Mouse (Mus musculus) liver, embryonic 14.5 days (tissue): ENCODE measurements around the gene H2-M5. TPM values are rescaled to one million over a fixed set of nuclear protein-coding genes. Genes with fewer than 3 reads are reported as not detected.

ENCODE experiments used
- ATAC-seq: fragments of 200-750 bp; cut with Nextera tagmentation; 2 replicates; pipeline ENCODE4 v1.8.0; 2017; ENCODE audit warnings: moderate number of reproducible peaks, mild to moderate bottlenecking, moderate library complexity; ENCODE audit not compliant: insufficient read depth
- DNase-seq, 3 experiments: peaks; one replicate each; pipeline ENCODE4 v3.0.0-alpha.2; 2012 to 2013; ENCODE audit warnings: low read depth in 3 of 3, low spot score in 3 of 3
- H3K27ac ChIP-seq: fragments of 300-500 bp; sonication (generic); 2 replicates; pipeline ENCODE4 v1.5.1; 2014; ENCODE audit warnings: moderate library complexity, mild to moderate bottlenecking, control low read depth, inconsistent platforms
- H3K27me3 ChIP-seq: fragments of 300-500 bp; sonication (generic); 2 replicates; pipeline ENCODE4 v1.6.1; 2014; ENCODE audit warnings: mild to moderate bottlenecking, low read length, moderate library complexity; ENCODE audit not compliant: control insufficient read depth, insufficient read depth
- H3K36me3 ChIP-seq: fragments of 300-500 bp; sonication (generic); replicated peaks from 2 replicates; pipeline ENCODE4 v1.6.1; 2014; ENCODE audit warnings: low read depth; ENCODE audit not compliant: control insufficient read depth, insufficient read depth
- H3K4me1 ChIP-seq, 2 experiments: fragments of 200-500 bp in 1 of 2; fragments of 300-500 bp in 1 of 2; sonication (generic) in 1 of 2; replicated peaks; 2 replicates each; pipeline ENCODE4 v1.6.1; 2012 to 2014; ENCODE audit warnings: antibody characterized with exemption in 1 of 2, inconsistent platforms in 1 of 2, low read length in 1 of 2; ENCODE audit not compliant: control insufficient read depth in 2 of 2, insufficient read depth in 2 of 2
- H3K4me2 ChIP-seq: fragments of 300-500 bp; sonication (generic); 2 replicates; pipeline ENCODE4 v1.6.1; 2014; ENCODE audit warnings: low read depth, mild to moderate bottlenecking, control low read depth, moderate library complexity
- H3K4me3 ChIP-seq, 2 experiments: fragments of 200-500 bp in 1 of 2; fragments of 300-500 bp in 1 of 2; sonication (generic) in 1 of 2; 2 replicates each; pipeline ENCODE4 v1.5.1; 2012 to 2014; ENCODE audit warnings: low read depth in 2 of 2, low read length in 2 of 2, mild to moderate bottlenecking in 2 of 2, control low read depth in 1 of 2, inconsistent platforms in 1 of 2, moderate library complexity in 1 of 2; ENCODE audit not compliant: insufficient read depth in 1 of 2
- H3K9ac ChIP-seq: fragments of 300-500 bp; sonication (generic); replicated peaks from 2 replicates; pipeline ENCODE4 v1.6.1; 2014; ENCODE audit warnings: mild to moderate bottlenecking, control low read depth, moderate library complexity
- H3K9me3 ChIP-seq: fragments of 300-500 bp; sonication (generic); 2 replicates; pipeline ENCODE4 v1.6.1; 2016; ENCODE audit warnings: low read length, mixed read lengths; ENCODE audit not compliant: control insufficient read depth
- CTCF ChIP-seq: IDR thresholded peaks from 2 replicates; pipeline ENCODE4 v1.5.1; 2016; ENCODE audit warnings: antibody characterized with exemption, low read depth, control low read depth
- EP300 ChIP-seq: IDR thresholded peaks from 2 replicates; pipeline ENCODE4 v1.6.1; 2016; ENCODE audit warnings: antibody characterized with exemption, low read depth
- WGBS: fragments of 180-500 bp; shearing (Covaris S2); extraction: QIAGEN DNeasy Blood & Tissue Kit; methylation state at CpG from one replicate; pipeline ENCODE4 v1.1.7; 2014; ENCODE audit not compliant: insufficient replicate concordance; 5-methylcytosine and 5-hydroxymethylcytosine counted together
- polyA plus RNA-seq, 2 experiments: library from polyadenylated mRNA; depleted of rRNA in 1 of 2; stranded (reverse) in 1 of 2; unstranded in 1 of 2; fragments of >200 nt; fragmentation: Nextera tagmentation in 1 of 2; extraction: Ambion mirVana in 1 of 2; gene quantifications; 2 replicates each; pipeline versions ENCODE4 v1.2.1 to v1.2.3; 2012 to 2014

H2-M5 gene
- polyA plus RNA-seq, 2 experiments = 0.03 TPM; not detected in 1

GRCm38 (mm10) chr17:36942791-36943471, 46.4 kb downstream of the H2-M5 start, which contains the start of gene Rnf39:
TSS of gene Rnf39 (plus strand) at chr17:36942918.
- Histone ChIP-seq H3K9ac (no peak within 1 kb of the TSS), H3K27ac (no peak within 1 kb of the TSS), H3K27me3 (peaks cover 62% of the 10 kb centered on the region), H3K4me2 (peak within 1 kb of the TSS; percentile 39), H3K36me3 (no peaks in the 10 kb centered on the region), H3K4me3 (peak within 1 kb of the TSS in 1 of 2 experiments; percentile 27; a peak in 2 of 4 replicates), H3K9me3 (no peaks in the 10 kb centered on the region), H3K4me1 (0 out of 4 replicates have a peak, but pooled peaks cover 0 to 4% of the 10 kb centered on the region in 2 experiments)
- WGBS = 2% methylated on average over 59 of the region's 59 CpGs
- no peak for ATAC-seq
- no peak for DNase-seq
- TF ChIP-seq EP300 (no peak), CTCF (no peak)

GRCm38 (mm10) chr17:36942391-36942790, 46.9 kb downstream of the H2-M5 start:
- WGBS = 39% methylated on average over 10 of the region's 10 CpGs
- ATAC-seq (no peak), DNase-seq (no peak)
- Histone ChIP-seq H3K27me3 (peaks cover 57% of the 10 kb centered on the region), H3K9ac (no peak overlapping the region), H3K4me2 (no peak overlapping the region), H3K4me3 (no peak overlapping the region), H3K4me1 (no peaks in the 10 kb centered on the region), H3K27ac (no peak overlapping the region), H3K9me3 (no peaks in the 10 kb centered on the region), H3K36me3 (no peaks in the 10 kb centered on the region)
- no peak for TF ChIP-seq EP300
- TF ChIP-seq CTCF = no peak

- H3K4me2 ChIP-seq = no peak overlapping the region
- DNase-seq = no peak
- no peak overlapping the region for H3K9ac ChIP-seq
- H3K36me3 ChIP-seq = no peaks in the 10 kb centered on the region
- H3K27me3 ChIP-seq = peaks cover 16% of the 10 kb centered on the region
- ATAC-seq = no peak
- no peaks in the 10 kb centered on the region for H3K9me3 ChIP-seq
- TF ChIP-seq CTCF (no peak), EP300 (no peak)
- no peak overlapping the region for H3K27ac ChIP-seq
- 46% methylated on average over 2 of the region's 2 CpGs for WGBS
- H3K4me1 ChIP-seq = no peaks in the 10 kb centered on the region
- no peak overlapping the region for H3K4me3 ChIP-seq
Measured at GRCm38 (mm10) chr17:36938056-36938455, 51.3 kb downstream of the H2-M5 start.

Other genes with a start within 250 kb of the H2-M5 start
- not detected in 2 replicates for gene H2-M10.5, start 216.6 kb downstream of the H2-M5 start, polyA plus RNA-seq (2012; rRNA removed)
- gene H2-M10.5, start 216.6 kb downstream of the H2-M5 start, polyA plus RNA-seq (2014; fragmentation: Nextera tagmentation; extraction: Ambion mirVana) = not detected in 2 replicates
- gene H2-M10.6, start 177.4 kb downstream of the H2-M5 start, polyA plus RNA-seq (2012; rRNA removed) = not detected in 2 replicates
- not detected in 2 replicates for gene H2-M10.6, start 177.4 kb downstream of the H2-M5 start, polyA plus RNA-seq (2014; fragmentation: Nextera tagmentation; extraction: Ambion mirVana)
- 6.6 and 8.6 TPM in 2 replicates for gene Trim26, start 152.4 kb downstream of the H2-M5 start, polyA plus RNA-seq (2012; rRNA removed)
- 6.7 and 7.9 TPM in 2 replicates for gene Trim26, start 152.4 kb downstream of the H2-M5 start, polyA plus RNA-seq (2014; fragmentation: Nextera tagmentation; extraction: Ambion mirVana)
- gene Trim15, start 122.3 kb downstream of the H2-M5 start, polyA plus RNA-seq (2012; rRNA removed) = 0.15 and 0.26 TPM in 2 replicates
- gene Trim15, start 122.3 kb downstream of the H2-M5 start, polyA plus RNA-seq (2014; fragmentation: Nextera tagmentation; extraction: Ambion mirVana) = 0.20 and 0.32 TPM in 2 replicates
- 82.4 and 114 TPM in 2 replicates for gene Trim10, start 120.0 kb downstream of the H2-M5 start, polyA plus RNA-seq (2012; rRNA removed)
- 251 and 278 TPM in 2 replicates for gene Trim10, start 120.0 kb downstream of the H2-M5 start, polyA plus RNA-seq (2014; fragmentation: Nextera tagmentation; extraction: Ambion mirVana)
- gene Trim40, start 99.4 kb downstream of the H2-M5 start, polyA plus RNA-seq (2012; rRNA removed) = not detected in 2 replicates
- gene Trim40, start 99.4 kb downstream of the H2-M5 start, polyA plus RNA-seq (2014; fragmentation: Nextera tagmentation; extraction: Ambion mirVana) = not detected in 2 replicates
- gene Trim31, start 91.4 kb downstream of the H2-M5 start, polyA plus RNA-seq (2012; rRNA removed) = 0.03 TPM in 1 of 2 replicates, not detected in the other
- not detected in 2 replicates for gene Trim31, start 91.4 kb downstream of the H2-M5 start, polyA plus RNA-seq (2014; fragmentation: Nextera tagmentation; extraction: Ambion mirVana)
- 0.02 TPM in 2 replicates for gene Rnf39, start 46.6 kb downstream of the H2-M5 start, polyA plus RNA-seq (2012; rRNA removed)
- gene Rnf39, start 46.6 kb downstream of the H2-M5 start, polyA plus RNA-seq (2014; fragmentation: Nextera tagmentation; extraction: Ambion mirVana) = not detected in 2 replicates
- 15.6 and 30.4 TPM in 2 replicates for gene Ppp1r11, start 37.8 kb downstream of the H2-M5 start, polyA plus RNA-seq (2012; rRNA removed)
- gene Ppp1r11, start 37.8 kb downstream of the H2-M5 start, polyA plus RNA-seq (2014; fragmentation: Nextera tagmentation; extraction: Ambion mirVana) = 35.6 and 43.0 TPM in 2 replicates
- gene Znrd1, start 31.0 kb downstream of the H2-M5 start, polyA plus RNA-seq (2012; rRNA removed) = 17.5 and 19.0 TPM in 2 replicates
- gene Znrd1, start 31.0 kb downstream of the H2-M5 start, polyA plus RNA-seq (2014; fragmentation: Nextera tagmentation; extraction: Ambion mirVana) = 25.3 and 28.2 TPM in 2 replicates
- gene Znrd1as, start 30.9 kb downstream of the H2-M5 start, polyA plus RNA-seq (2012; rRNA removed) = 1.6 and 3.3 TPM in 2 replicates
- gene Znrd1as, start 30.9 kb downstream of the H2-M5 start, polyA plus RNA-seq (2014; fragmentation: Nextera tagmentation; extraction: Ambion mirVana) = 2.9 and 3.3 TPM in 2 replicates
- gene 2410137M14Rik, start 8.3 kb downstream of the H2-M5 start, polyA plus RNA-seq (2012; rRNA removed) = not detected in 2 replicates
- not detected in 2 replicates for gene 2410137M14Rik, start 8.3 kb downstream of the H2-M5 start, polyA plus RNA-seq (2014; fragmentation: Nextera tagmentation; extraction: Ambion mirVana)
- gene Zfp57, start 11.6 kb upstream of the H2-M5 start, polyA plus RNA-seq (2012; rRNA removed) = 3.3 and 3.5 TPM in 2 replicates
- 2.2 and 2.5 TPM in 2 replicates for gene Zfp57, start 11.6 kb upstream of the H2-M5 start, polyA plus RNA-seq (2014; fragmentation: Nextera tagmentation; extraction: Ambion mirVana)
- not detected in 2 replicates for gene Mog, start 33.9 kb upstream of the H2-M5 start, polyA plus RNA-seq (2012; rRNA removed)
- gene Mog, start 33.9 kb upstream of the H2-M5 start, polyA plus RNA-seq (2014; fragmentation: Nextera tagmentation; extraction: Ambion mirVana) = not detected in 2 replicates
- 2.2 and 2.7 TPM in 2 replicates for gene Gabbr1, start 56.4 kb upstream of the H2-M5 start, polyA plus RNA-seq (2012; rRNA removed)
- 0.24 and 0.30 TPM in 2 replicates for gene Gabbr1, start 56.4 kb upstream of the H2-M5 start, polyA plus RNA-seq (2014; fragmentation: Nextera tagmentation; extraction: Ambion mirVana)
- gene Olfr90, start 99.0 kb upstream of the H2-M5 start, polyA plus RNA-seq (2012; rRNA removed) = not detected in 2 replicates
- gene Olfr90, start 99.0 kb upstream of the H2-M5 start, polyA plus RNA-seq (2014; fragmentation: Nextera tagmentation; extraction: Ambion mirVana) = not detected in 2 replicates
- gene Olfr91, start 108.7 kb upstream of the H2-M5 start, polyA plus RNA-seq (2012; rRNA removed) = not detected in 2 replicates
- gene Olfr91, start 108.7 kb upstream of the H2-M5 start, polyA plus RNA-seq (2014; fragmentation: Nextera tagmentation; extraction: Ambion mirVana) = not detected in 2 replicates
- gene Olfr92, start 130.6 kb upstream of the H2-M5 start, polyA plus RNA-seq (2012; rRNA removed) = not detected in 2 replicates
- gene Olfr92, start 130.6 kb upstream of the H2-M5 start, polyA plus RNA-seq (2014; fragmentation: Nextera tagmentation; extraction: Ambion mirVana) = not detected in 2 replicates
- gene Olfr93, start 172.0 kb upstream of the H2-M5 start, polyA plus RNA-seq (2012; rRNA removed) = not detected in 2 replicates
- not detected in 2 replicates for gene Olfr93, start 172.0 kb upstream of the H2-M5 start, polyA plus RNA-seq (2014; fragmentation: Nextera tagmentation; extraction: Ambion mirVana)
- gene Ubd, start 204.4 kb upstream of the H2-M5 start, polyA plus RNA-seq (2012; rRNA removed) = not detected in 2 replicates
- gene Ubd, start 204.4 kb upstream of the H2-M5 start, polyA plus RNA-seq (2014; fragmentation: Nextera tagmentation; extraction: Ambion mirVana) = not detected in 2 replicates
- gene Olfr94, start 211.5 kb upstream of the H2-M5 start, polyA plus RNA-seq (2012; rRNA removed) = not detected in 2 replicates
- gene Olfr94, start 211.5 kb upstream of the H2-M5 start, polyA plus RNA-seq (2014; fragmentation: Nextera tagmentation; extraction: Ambion mirVana) = not detected in 2 replicates
- not detected in 2 replicates for gene Olfr95, start 223.6 kb upstream of the H2-M5 start, polyA plus RNA-seq (2012; rRNA removed)
- gene Olfr95, start 223.6 kb upstream of the H2-M5 start, polyA plus RNA-seq (2014; fragmentation: Nextera tagmentation; extraction: Ambion mirVana) = not detected in 2 replicates
- not detected in 2 replicates for gene Olfr96, start 230.6 kb upstream of the H2-M5 start, polyA plus RNA-seq (2012; rRNA removed)
- not detected in 2 replicates for gene Olfr96, start 230.6 kb upstream of the H2-M5 start, polyA plus RNA-seq (2014; fragmentation: Nextera tagmentation; extraction: Ambion mirVana)
- not detected in 2 replicates for gene Olfr97, start 247.8 kb upstream of the H2-M5 start, polyA plus RNA-seq (2012; rRNA removed)
- gene Olfr97, start 247.8 kb upstream of the H2-M5 start, polyA plus RNA-seq (2014; fragmentation: Nextera tagmentation; extraction: Ambion mirVana) = not detected in 2 replicates